Mouse (Mus musculus) heart, embryonic 16.5 days (tissue): ENCODE results near the gene Atp8a1. TPM values are rescaled to one million over a fixed set of nuclear protein-coding genes. Genes with fewer than 3 reads are reported as not detected.

Experiments used
- ATAC-seq: fragments of 200-750 bp; cut with Nextera tagmentation; replicated peaks from 2 replicates; pipeline ENCODE4 v1.8.0; 2017; ENCODE audit warnings: moderate number of reproducible peaks; ENCODE audit not compliant: insufficient read depth, low FRiP score; ENCODE audit errors: extremely low read depth
- H3K27ac ChIP-seq: fragments of 300-500 bp; sonication (generic); 2 replicates; pipeline ENCODE4 v1.5.1; 2014; ENCODE audit warnings: mild to moderate bottlenecking, low read length, control low read depth, moderate library complexity
- H3K27me3 ChIP-seq: fragments of 300-500 bp; sonication (generic); 2 replicates; pipeline ENCODE4 v1.6.1; 2014; ENCODE audit warnings: low read length, mixed read lengths; ENCODE audit not compliant: control insufficient read depth, insufficient read depth
- H3K36me3 ChIP-seq: fragments of 300-500 bp; sonication (generic); 2 replicates; pipeline ENCODE4 v1.6.1; 2014; ENCODE audit not compliant: control insufficient read depth, insufficient read depth
- H3K4me1 ChIP-seq: fragments of 300-500 bp; sonication (generic); 2 replicates; pipeline ENCODE4 v1.6.1; 2014; ENCODE audit warnings: low read length, mixed read lengths; ENCODE audit not compliant: control insufficient read depth, insufficient read depth
- H3K4me2 ChIP-seq: fragments of 300-500 bp; sonication (generic); 2 replicates; pipeline ENCODE4 v1.6.1; 2014; ENCODE audit warnings: low read depth, mild to moderate bottlenecking, control low read depth, low read length
- H3K4me3 ChIP-seq: fragments of 300-500 bp; sonication (generic); 2 replicates; pipeline ENCODE4 v1.5.1; 2014; ENCODE audit warnings: mild to moderate bottlenecking, control low read depth, low read length
- H3K9ac ChIP-seq: fragments of 300-500 bp; sonication (generic); 2 replicates; pipeline ENCODE4 v1.6.1; 2014; ENCODE audit warnings: low read length, control low read depth
- H3K9me3 ChIP-seq: fragments of 300-500 bp; sonication (generic); replicated peaks from 2 replicates; pipeline ENCODE4 v1.6.1; 2016; ENCODE audit warnings: low read length; ENCODE audit not compliant: control insufficient read depth
- WGBS: fragments of 180-500 bp; shearing (Covaris S2); extraction: QIAGEN DNeasy Blood & Tissue Kit; methylation state at CpG from one replicate; pipeline ENCODE4 v1.1.7; 2014; 5-methylcytosine and 5-hydroxymethylcytosine counted together
- polyA plus RNA-seq: library from polyadenylated mRNA; unstranded; fragments of >200 nt; fragmentation: Nextera tagmentation; extraction: Ambion mirVana; gene quantifications from 2 replicates; pipeline ENCODE4 v1.2.1, GENCODE M21; 2015

The Atp8a1 gene
- polyA plus RNA-seq, 1 experiment from 2014 or later, result 10.5 TPM

DNA sequence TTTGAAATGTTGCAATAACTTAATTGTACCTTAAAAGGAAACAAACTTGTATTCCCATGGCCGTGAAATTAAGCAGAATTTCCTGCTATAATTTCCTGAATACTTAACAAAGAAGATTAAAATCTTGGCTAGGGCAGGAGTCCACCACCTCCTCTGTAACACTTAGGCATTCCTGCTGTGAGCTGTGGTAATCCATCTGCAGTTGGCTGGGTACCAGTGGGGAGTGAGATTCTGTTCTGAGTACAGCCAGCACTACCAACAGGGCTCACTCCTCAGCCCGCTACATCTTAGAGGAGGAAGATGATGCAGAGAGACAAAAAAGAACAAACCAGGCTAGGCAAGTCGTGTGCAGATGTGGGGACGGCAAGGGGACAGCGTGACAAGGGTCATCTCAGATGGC is 192.7 kb downstream of the Atp8a1 start:
- H3K36me3 ChIP-seq, result no peaks in the 10 kb centered on the region
- H3K4me2 ChIP-seq, result no peak overlapping the region
- peaks cover 8% of the 10 kb centered on the region for H3K4me1 ChIP-seq
- no peak overlapping the region for H3K27ac ChIP-seq
- ATAC-seq, result no peak
- no peak overlapping the region for H3K4me3 ChIP-seq
- no peaks in the 10 kb centered on the region for H3K9me3 ChIP-seq
- H3K9ac ChIP-seq, result no peak overlapping the region
- H3K27me3 ChIP-seq, result no peaks in the 10 kb centered on the region
- 65% methylated on average over 5 of the region's 5 CpGs for WGBS

GRCm38 (mm10) chr5:67653543-67653942 is 193.7 kb downstream of the Atp8a1 start:
- H3K36me3 ChIP-seq, result no peaks in the 10 kb centered on the region
- no peaks in the 10 kb centered on the region for H3K9me3 ChIP-seq
- no peak overlapping the region for H3K4me3 ChIP-seq
- H3K4me2 ChIP-seq, result no peak overlapping the region
- peaks cover 8% of the 10 kb centered on the region for H3K4me1 ChIP-seq
- H3K27ac ChIP-seq, result no peak overlapping the region
- ATAC-seq, result no peak
- no peaks in the 10 kb centered on the region for H3K27me3 ChIP-seq
- 84% methylated on average over 3 of the region's 3 CpGs for WGBS
- no peak overlapping the region for H3K9ac ChIP-seq

DNA sequence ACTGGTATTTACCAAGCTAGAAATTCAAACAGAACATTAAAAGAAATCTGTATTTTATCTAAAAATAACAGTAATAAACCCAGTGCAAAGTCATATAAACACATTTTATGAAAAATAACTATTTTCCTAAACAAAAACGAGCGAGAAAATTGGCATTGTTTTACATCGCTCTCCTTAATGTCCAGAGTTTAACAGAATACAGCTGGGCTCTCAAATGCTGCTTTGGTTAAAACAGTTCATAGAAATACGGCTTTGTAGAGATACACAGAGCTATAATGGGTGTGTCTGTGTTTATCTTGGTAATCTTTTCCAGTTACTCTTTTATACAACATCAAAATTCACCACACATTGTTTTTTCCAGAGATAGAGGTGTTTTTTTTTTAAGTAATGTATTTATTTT is 194.8 kb downstream of the Atp8a1 start:
- Histone ChIP-seq H3K4me2 (no peak overlapping the region), H3K27ac (no peak overlapping the region), H3K4me3 (no peak overlapping the region), H3K9me3 (no peaks in the 10 kb centered on the region), H3K4me1 (peaks cover 8% of the 10 kb centered on the region), H3K36me3 (no peaks in the 10 kb centered on the region), H3K27me3 (no peaks in the 10 kb centered on the region), H3K9ac (no peak overlapping the region)
- 89% methylated on average over 4 of the region's 4 CpGs for WGBS
- ATAC-seq, result no peak

- no peak overlapping the region for H3K27ac ChIP-seq
- WGBS, result 93% methylated on average over 5 of the region's 5 CpGs
- no peak for ATAC-seq
- H3K4me2 ChIP-seq, result no peak overlapping the region
- no peaks in the 10 kb centered on the region for H3K27me3 ChIP-seq
- no peaks in the 10 kb centered on the region for H3K9me3 ChIP-seq
- H3K9ac ChIP-seq, result no peak overlapping the region
- H3K36me3 ChIP-seq, result no peaks in the 10 kb centered on the region
- peaks cover 6% of the 10 kb centered on the region for H3K4me1 ChIP-seq
- no peak overlapping the region for H3K4me3 ChIP-seq
These were observed 197.2 kb downstream of the Atp8a1 start for GRCm38 (mm10) chr5:67650021-67650420.

DNA sequence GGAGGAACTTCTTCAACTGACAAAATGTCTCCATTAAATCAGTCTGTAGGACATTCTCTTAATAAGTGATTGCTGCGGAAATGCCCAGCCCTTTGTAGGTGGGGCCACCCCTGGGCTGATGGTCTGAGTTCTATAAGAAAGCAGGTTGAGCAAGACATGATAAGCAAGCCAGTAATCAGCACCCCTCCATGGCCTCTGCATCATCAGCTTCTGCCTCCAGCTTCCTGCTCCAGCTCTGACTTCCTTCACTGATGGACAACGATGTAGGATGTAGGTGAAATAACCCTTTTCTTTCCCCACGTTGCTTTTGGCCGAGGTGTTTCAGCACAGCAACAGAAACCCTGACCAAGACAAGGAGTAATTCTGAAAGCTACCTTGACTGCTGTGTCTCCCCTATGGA is 198.1 kb downstream of the Atp8a1 start:
- no peak overlapping the region for H3K4me2 ChIP-seq
- no peaks in the 10 kb centered on the region for H3K9me3 ChIP-seq
- whole genome bisulfite sequencing, result 90% methylated on average over 4 of the region's 4 CpGs
- no peaks in the 10 kb centered on the region for H3K4me1 ChIP-seq
- H3K27ac ChIP-seq, result no peak overlapping the region
- ATAC-seq, result no peak
- no peak overlapping the region for H3K9ac ChIP-seq
- no peaks in the 10 kb centered on the region for H3K27me3 ChIP-seq
- no peaks in the 10 kb centered on the region for H3K36me3 ChIP-seq
- H3K4me3 ChIP-seq, result no peak overlapping the region

- ATAC-seq, result no peak
- Histone ChIP-seq H3K27me3 (no peaks in the 10 kb centered on the region), H3K9ac (no peak overlapping the region), H3K36me3 (no peaks in the 10 kb centered on the region), H3K4me1 (no peaks in the 10 kb centered on the region), H3K4me2 (no peak overlapping the region), H3K4me3 (no peak overlapping the region), H3K27ac (no peak overlapping the region), H3K9me3 (no peaks in the 10 kb centered on the region)
- WGBS, result 78% methylated on average over 21 of the region's 21 CpGs
These were observed 199.7 kb downstream of the Atp8a1 start for GRCm38 (mm10) chr5:67647568-67647967.

DNA sequence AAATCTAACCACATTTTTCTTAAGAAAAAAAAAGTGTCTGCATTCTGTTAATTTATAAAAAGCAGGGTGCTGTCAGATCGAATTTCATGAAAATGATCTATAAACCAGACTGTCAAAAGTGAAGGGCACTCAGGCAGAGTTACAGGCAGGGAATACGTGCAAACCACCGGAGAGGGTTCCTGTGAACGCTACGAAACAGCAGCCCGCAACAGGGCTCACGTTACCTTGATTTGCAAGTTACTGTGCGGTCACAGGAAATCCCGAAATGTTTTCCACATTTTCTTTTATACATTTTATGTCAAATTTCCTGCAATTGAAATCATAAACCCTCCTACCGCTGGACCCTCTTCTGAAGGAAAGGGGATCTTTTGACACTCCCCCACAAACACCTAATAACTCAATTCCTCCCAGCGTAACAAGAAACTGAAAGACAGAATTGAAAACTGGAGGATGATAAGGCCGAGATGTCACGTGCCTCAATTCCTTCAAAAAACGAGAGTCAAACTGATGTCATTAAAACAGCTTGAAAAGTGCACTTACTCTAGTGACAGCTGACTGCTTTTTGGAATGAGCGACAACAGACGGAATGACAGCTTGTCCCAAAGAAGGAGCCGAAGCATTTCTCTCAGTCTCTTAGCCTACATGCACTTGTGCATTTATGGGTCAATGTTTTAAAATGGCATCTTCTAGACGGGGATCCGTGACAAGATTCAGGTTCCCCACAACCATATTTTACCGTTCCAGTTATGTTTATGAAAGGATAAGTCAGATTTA is 200.3 kb downstream of the Atp8a1 start:
- Histone ChIP-seq H3K36me3 (no peaks in the 10 kb centered on the region), H3K27me3 (no peaks in the 10 kb centered on the region), H3K4me1 (no peaks in the 10 kb centered on the region), H3K4me2 (no peak overlapping the region), H3K9me3 (no peaks in the 10 kb centered on the region), H3K4me3 (no peak overlapping the region), H3K27ac (no peak overlapping the region), H3K9ac (no peak overlapping the region)
- ATAC-seq, result no peak
- WGBS, result 77% methylated on average over 20 of the region's 20 CpGs

DNA sequence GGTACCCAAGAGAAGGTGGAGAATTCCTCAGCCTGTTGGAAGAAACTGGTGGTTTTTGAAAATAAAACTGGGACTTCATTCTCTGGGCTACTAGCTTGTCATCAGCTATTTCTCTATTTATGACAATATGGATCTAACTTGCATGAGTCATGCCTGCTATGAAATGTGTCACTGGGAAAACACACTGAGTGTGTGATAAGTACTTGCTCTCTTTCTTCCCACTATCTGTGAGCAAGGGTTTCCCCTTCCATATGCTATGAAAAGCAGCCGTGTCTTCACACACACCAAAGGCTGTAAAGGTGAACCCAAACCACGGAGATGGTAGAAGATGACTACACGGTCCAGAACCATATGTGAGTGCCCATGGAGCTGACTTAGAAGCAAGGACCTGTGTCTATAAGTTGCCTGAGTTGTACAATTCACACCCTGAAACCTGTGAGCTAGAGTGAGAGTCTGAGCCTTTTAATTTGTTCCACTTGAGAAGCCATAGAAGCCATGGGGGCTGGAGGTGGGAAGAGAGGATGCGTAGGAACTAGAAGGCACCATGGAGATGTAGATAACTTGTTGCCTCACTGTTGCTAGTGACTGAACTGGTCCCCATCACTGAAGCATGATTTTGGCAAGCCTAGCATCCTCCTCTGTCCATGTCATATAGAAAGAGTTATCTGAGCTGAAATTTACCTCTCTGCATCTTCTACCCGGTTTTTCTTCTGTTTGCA is 203.5 kb downstream of the Atp8a1 start:
- H3K36me3 ChIP-seq, result no peaks in the 10 kb centered on the region
- WGBS, result 82% methylated on average over 5 of the region's 5 CpGs
- no peaks in the 10 kb centered on the region for H3K27me3 ChIP-seq
- H3K9ac ChIP-seq, result no peak overlapping the region
- H3K4me2 ChIP-seq, result no peak overlapping the region
- H3K4me3 ChIP-seq, result no peak overlapping the region
- H3K4me1 ChIP-seq, result no peaks in the 10 kb centered on the region
- no peak for ATAC-seq
- H3K27ac ChIP-seq, result no peak overlapping the region
- H3K9me3 ChIP-seq, result no peaks in the 10 kb centered on the region

- Histone ChIP-seq H3K4me1 (no peaks in the 10 kb centered on the region), H3K36me3 (no peaks in the 10 kb centered on the region), H3K27me3 (no peaks in the 10 kb centered on the region), H3K9me3 (no peaks in the 10 kb centered on the region), H3K4me2 (no peak overlapping the region), H3K9ac (no peak overlapping the region), H3K27ac (no peak overlapping the region), H3K4me3 (no peak overlapping the region)
- WGBS, result 76% methylated on average over 8 of the region's 8 CpGs
- no peak for ATAC-seq
These were observed 205.7 kb downstream of the Atp8a1 start for GRCm38 (mm10) chr5:67641406-67642120.
